Mouse (Mus musculus): ENCODE measurements around the gene Stoml3. TPM values are rescaled to one million over a fixed set of nuclear protein-coding genes. Genes with fewer than 3 reads are reported as not detected.
A peak's percentile ranks its signal among the peaks of the same experiment; 100 is the strongest.

The Stoml3 gene
- total RNA-seq, 2 experiments from 2014 or later = not detected

GRCm38 (mm10) chr3:53478419-53479046, 9.9 kb upstream of the Stoml3 start:
- DNase-seq = no peak

- no peak for DNase-seq
These were observed 4.9 kb upstream of the Stoml3 start for GRCm38 (mm10) chr3:53483414-53484059.

GRCm38 (mm10) chr3:53486561-53486960, 1.9 kb upstream of the Stoml3 start:
- DNase-seq = no peak

- DNase-seq = no peak
These were observed 1.4 kb upstream of the Stoml3 start for GRCm38 (mm10) chr3:53486996-53487576.

- DNase-seq = peak; percentile 28
These were observed 10.0 kb downstream of the Stoml3 start for GRCm38 (mm10) chr3:53498351-53498905.

- no peak for DNase-seq
These were observed 14.0 kb downstream of the Stoml3 start for GRCm38 (mm10) chr3:53502428-53502827.

- DNase-seq = no peak
These were observed 24.6 kb downstream of the Stoml3 start for GRCm38 (mm10) chr3:53513096-53513495.

- no peak for DNase-seq
These were observed 26.0 kb downstream of the Stoml3 start for GRCm38 (mm10) chr3:53514221-53515065.

- DNase-seq = no peak
These were observed 34.3 kb downstream of the Stoml3 start for GRCm38 (mm10) chr3:53522794-53523193.

GRCm38 (mm10) chr3:53525737-53526136, 37.3 kb downstream of the Stoml3 start:
- peak; percentile 78 for DNase-seq

- DNase-seq = no peak
These were observed 41.9 kb downstream of the Stoml3 start for GRCm38 (mm10) chr3:53530305-53530704.

- no peak for DNase-seq
These were observed 43.6 kb downstream of the Stoml3 start for GRCm38 (mm10) chr3:53532091-53532490.

GRCm38 (mm10) chr3:53552691-53553090, 64.2 kb downstream of the Stoml3 start:
- DNase-seq = no peak

GRCm38 (mm10) chr3:53555031-53555952, 66.8 kb downstream of the Stoml3 start:
- no peak for DNase-seq

- peak; percentile 5 for DNase-seq
These were observed 69.1 kb downstream of the Stoml3 start for GRCm38 (mm10) chr3:53557388-53558214.

Other genes with a start within 250 kb of the Stoml3 start
- 10 to 100 TPM; 11.0 to 12.4 TPM for gene Nhlrc3, start 25.3 kb upstream of the Stoml3 start, total RNA-seq (2021)
- gene Proser1, start 25.0 kb upstream of the Stoml3 start, total RNA-seq (2021) = 10 to 100 TPM; 17.2 to 26.9 TPM
- 1 to 10 TPM; 1.4 to 2.3 TPM for gene Frem2, start 168.7 kb downstream of the Stoml3 start, total RNA-seq (2021)

Measured in adrenal gland, postnatal 10 days (tissue).